Mouse (Mus musculus) hindbrain, embryonic 16.5 days (tissue): ENCODE data around the gene Myo6. TPM values are rescaled to one million over a fixed set of nuclear protein-coding genes. Genes with fewer than 3 reads are reported as not detected.
A peak's percentile ranks its signal among the peaks of the same experiment; 100 is the strongest.

Experiments used
- ATAC-seq: fragments of 200-750 bp; cut with Nextera tagmentation; 2 replicates; pipeline ENCODE4 v1.8.0; 2017; ENCODE audit warnings: moderate TSS enrichment, moderate library complexity
- H3K27ac ChIP-seq: fragments of 300-500 bp; sonication (generic); 2 replicates; pipeline ENCODE4 v1.5.1; 2014; ENCODE audit warnings: low read depth, mild to moderate bottlenecking, control low read depth, low read length, moderate library complexity
- H3K27me3 ChIP-seq: fragments of 300-500 bp; sonication (generic); replicated peaks from 2 replicates; pipeline ENCODE4 v1.6.1; 2014; ENCODE audit warnings: low read length; ENCODE audit not compliant: control insufficient read depth, insufficient read depth
- H3K36me3 ChIP-seq: fragments of 300-500 bp; sonication (generic); 2 replicates; pipeline ENCODE4 v1.6.1; 2014; ENCODE audit warnings: mild to moderate bottlenecking, low read length, moderate library complexity, mixed read lengths; ENCODE audit not compliant: control insufficient read depth, insufficient read depth
- H3K4me1 ChIP-seq: fragments of 300-500 bp; sonication (generic); 2 replicates; pipeline ENCODE4 v1.6.1; 2014; ENCODE audit warnings: low read depth, low read length; ENCODE audit not compliant: control insufficient read depth, insufficient read depth
- H3K4me2 ChIP-seq: fragments of 300-500 bp; sonication (generic); 2 replicates; pipeline ENCODE4 v1.6.1; 2014; ENCODE audit warnings: mild to moderate bottlenecking, low read length, control low read depth, moderate library complexity
- H3K4me3 ChIP-seq: fragments of 300-500 bp; sonication (generic); 2 replicates; pipeline ENCODE4 v1.5.1; 2014; ENCODE audit warnings: mild to moderate bottlenecking, low read length, control low read depth, moderate library complexity
- H3K9ac ChIP-seq: fragments of 300-500 bp; sonication (generic); 2 replicates; pipeline ENCODE4 v1.6.1; 2014; ENCODE audit warnings: low read depth, mild to moderate bottlenecking, control low read depth, low read length, moderate library complexity
- H3K9me3 ChIP-seq: fragments of 300-500 bp; sonication (generic); 2 replicates; pipeline ENCODE4 v1.6.1; 2014; ENCODE audit warnings: mild to moderate bottlenecking, low read length, moderate library complexity; ENCODE audit not compliant: control insufficient read depth
- WGBS: fragments of 180-500 bp; shearing (Covaris S2); extraction: QIAGEN DNeasy Blood & Tissue Kit; methylation state at CpG from one replicate; pipeline ENCODE4 v1.1.7; 2014; 5-methylcytosine and 5-hydroxymethylcytosine counted together
- polyA plus RNA-seq: library from polyadenylated mRNA; unstranded; fragments of >200 nt; fragmentation: Nextera tagmentation; extraction: Ambion mirVana; gene quantifications from 2 replicates; pipeline ENCODE4 v1.2.1, GENCODE M21; 2015

Gene Myo6
- polyA plus RNA-seq, 1 experiment from 2014 or later = 26.8 TPM

- peak overlapping the region; percentile 94 for H3K4me2 ChIP-seq
- 3% methylated on average over 13 of the region's 13 CpGs for WGBS
- no peaks in the 10 kb centered on the region for H3K36me3 ChIP-seq
- H3K4me3 ChIP-seq = peak overlapping the region; percentile 87
- peaks cover 9% of the 10 kb centered on the region for H3K4me1 ChIP-seq
- no peak overlapping the region; the same call in 1 of the 2 replicates for H3K27ac ChIP-seq
- ATAC-seq = peak; percentile 0; the same call in 1 of the 2 replicates
- H3K9ac ChIP-seq = peak overlapping the region; percentile 62
- H3K27me3 ChIP-seq = no peaks in the 10 kb centered on the region
- no peaks in the 10 kb centered on the region for H3K9me3 ChIP-seq
Measured at GRCm38 (mm10) chr9:80164191-80164590, 640 bp upstream of the Myo6 start.

- H3K36me3 ChIP-seq = no peaks in the 10 kb centered on the region
- WGBS = 35% methylated on average over 9 of the region's 9 CpGs
- ATAC-seq = no peak
- no peak overlapping the region for H3K27ac ChIP-seq
- peak overlapping the region; percentile 7 for H3K9ac ChIP-seq
- peaks cover 9% of the 10 kb centered on the region for H3K4me1 ChIP-seq
- H3K9me3 ChIP-seq = no peaks in the 10 kb centered on the region
- H3K27me3 ChIP-seq = no peaks in the 10 kb centered on the region
- H3K4me2 ChIP-seq = peak overlapping the region; percentile 94
- peak overlapping the region; percentile 87 for H3K4me3 ChIP-seq
Measured at GRCm38 (mm10) chr9:80165690-80166089, 859 bp downstream of the Myo6 start.

- H3K4me3 ChIP-seq = peak overlapping the region; percentile 6; the same call in 1 of the 2 replicates
- H3K9me3 ChIP-seq = no peaks in the 10 kb centered on the region
- no peak overlapping the region for H3K27ac ChIP-seq
- H3K4me1 ChIP-seq = peaks cover 9% of the 10 kb centered on the region
- peak overlapping the region; percentile 37 for H3K4me2 ChIP-seq
- H3K36me3 ChIP-seq = no peaks in the 10 kb centered on the region
- H3K27me3 ChIP-seq = no peaks in the 10 kb centered on the region
- 79% methylated on average over 6 of the region's 6 CpGs for WGBS
- no peak overlapping the region for H3K9ac ChIP-seq
- ATAC-seq = no peak
Measured at GRCm38 (mm10) chr9:80166425-80166824, 1.6 kb downstream of the Myo6 start.

- Histone ChIP-seq H3K4me3 (no peak overlapping the region; the same call in 1 of the 2 replicates), H3K9ac (no peak overlapping the region), H3K27me3 (no peaks in the 10 kb centered on the region), H3K36me3 (no peaks in the 10 kb centered on the region), H3K4me2 (no peak overlapping the region), H3K9me3 (no peaks in the 10 kb centered on the region), H3K27ac (no peak overlapping the region), H3K4me1 (peaks cover 9% of the 10 kb centered on the region)
- 76% methylated on average over 4 of the region's 4 CpGs for WGBS
- no peak for ATAC-seq
Measured at GRCm38 (mm10) chr9:80167089-80167488, 2.3 kb downstream of the Myo6 start.

GRCm38 (mm10) chr9:80169551-80169950 lies 4.7 kb downstream of the Myo6 start:
- H3K4me3 ChIP-seq = no peak overlapping the region
- no peak for ATAC-seq
- H3K27ac ChIP-seq = no peak overlapping the region
- no peaks in the 10 kb centered on the region for H3K36me3 ChIP-seq
- no peak overlapping the region for H3K4me2 ChIP-seq
- no peak overlapping the region for H3K9ac ChIP-seq
- peaks cover 9% of the 10 kb centered on the region for H3K4me1 ChIP-seq
- H3K9me3 ChIP-seq = no peaks in the 10 kb centered on the region
- WGBS = 78% methylated on average over 9 of the region's 9 CpGs
- H3K27me3 ChIP-seq = no peaks in the 10 kb centered on the region

GRCm38 (mm10) chr9:80171241-80171640 lies 6.4 kb downstream of the Myo6 start:
- Histone ChIP-seq H3K4me3 (no peak overlapping the region), H3K27me3 (no peaks in the 10 kb centered on the region)
- no peak for ATAC-seq

GRCm38 (mm10) chr9:80172396-80173222 lies 7.8 kb downstream of the Myo6 start:
- Histone ChIP-seq H3K4me1 (peaks cover 5% of the 10 kb centered on the region; the same call in 1 of the 2 replicates), H3K9me3 (no peaks in the 10 kb centered on the region), H3K27me3 (no peaks in the 10 kb centered on the region), H3K4me3 (no peak overlapping the region), H3K36me3 (no peaks in the 10 kb centered on the region), H3K9ac (no peak overlapping the region), H3K4me2 (no peak overlapping the region), H3K27ac (no peak overlapping the region)
- ATAC-seq = no peak
- WGBS = 69% methylated on average over 8 of the region's 8 CpGs

More at GRCm38 (mm10) chr9:80171241-80171640, 6.4 kb downstream of the Myo6 start:
- H3K4me1 ChIP-seq = peaks cover 5% of the 10 kb centered on the region; the same call in 1 of the 2 replicates
- H3K27ac ChIP-seq = no peak overlapping the region
- H3K9ac ChIP-seq = no peak overlapping the region
- no peaks in the 10 kb centered on the region for H3K36me3 ChIP-seq
- H3K4me2 ChIP-seq = no peak overlapping the region
- no peaks in the 10 kb centered on the region for H3K9me3 ChIP-seq

- WGBS = 25% methylated on average over 9 of the region's 9 CpGs
- ATAC-seq = peak; percentile 72
Measured at GRCm38 (mm10) chr9:80173629-80174028, 8.8 kb downstream of the Myo6 start.

GRCm38 (mm10) chr9:80176696-80177478 lies 12.1 kb downstream of the Myo6 start:
- 75% methylated on average over 13 of the region's 13 CpGs for WGBS
- ATAC-seq = no peak

More at GRCm38 (mm10) chr9:80173629-80174028, 8.8 kb downstream of the Myo6 start:
- no peaks in the 10 kb centered on the region for H3K27me3 ChIP-seq
- no peaks in the 10 kb centered on the region for H3K36me3 ChIP-seq
- no peaks in the 10 kb centered on the region for H3K9me3 ChIP-seq
- no peak overlapping the region for H3K27ac ChIP-seq
- no peak overlapping the region for H3K4me3 ChIP-seq
- no peak overlapping the region for H3K9ac ChIP-seq
- no peak overlapping the region for H3K4me2 ChIP-seq
- peaks cover 5% of the 10 kb centered on the region; the same call in 1 of the 2 replicates for H3K4me1 ChIP-seq

More at GRCm38 (mm10) chr9:80176696-80177478, 12.1 kb downstream of the Myo6 start:
- Histone ChIP-seq H3K9ac (no peak overlapping the region), H3K4me1 (peaks cover 5% of the 10 kb centered on the region; the same call in 1 of the 2 replicates), H3K4me3 (no peak overlapping the region), H3K27ac (no peak overlapping the region), H3K9me3 (no peaks in the 10 kb centered on the region), H3K36me3 (no peaks in the 10 kb centered on the region), H3K27me3 (no peaks in the 10 kb centered on the region), H3K4me2 (no peak overlapping the region)
